Mouse (Mus musculus) lung, adult 2 months (tissue): Measurements from ENCODE around the gene Hsp90ab1. TPM values are rescaled to one million over a fixed set of nuclear protein-coding genes. Genes with fewer than 3 reads are reported as not detected.

Experiments
- DNase-seq: peaks from one replicate; pipeline ENCODE4 v3.0.0; 2022
- H3K4me1 ChIP-seq: fragments of 200-500 bp; 2 replicates; pipeline ENCODE4 v1.6.1; 2011; ENCODE audit warnings: low read length; ENCODE audit not compliant: control insufficient read depth, insufficient read depth
- H3K4me3 ChIP-seq: fragments of 200-500 bp; replicated peaks from 2 replicates; pipeline ENCODE3; 2011; ENCODE audit warnings: low read depth, mild to moderate bottlenecking, control low read depth, low read length; ENCODE audit errors: extremely low read depth
- CTCF ChIP-seq: fragments of 200-500 bp; IDR thresholded peaks from 2 replicates; pipeline ENCODE4 v1.5.1; 2011; ENCODE audit warnings: mild to moderate bottlenecking, low read length, control low read depth; ENCODE audit not compliant: insufficient read depth
- POLR2A ChIP-seq: fragments of 200-500 bp; IDR thresholded peaks from 2 replicates; pipeline ENCODE4 v1.6.1; 2011; ENCODE audit warnings: low read depth, mild to moderate bottlenecking, control low read depth, low read length, borderline replicate concordance; ENCODE audit errors: extremely low read depth
- WGBS: fragments of 180-500 bp; shearing (Covaris S2); methylation state at CpG from one replicate; pipeline ENCODE4 v1.1.7; 2018; 5-methylcytosine and 5-hydroxymethylcytosine counted together
- polyA plus RNA-seq: library from polyadenylated mRNA; depleted of rRNA; stranded (reverse); fragments of >200 nt; gene quantifications from 2 replicates; pipeline ENCODE4 v1.2.3, GENCODE M21; 2012

The Hsp90ab1 gene
- polyA plus RNA-seq, 1 experiment: 340 TPM

DNA sequence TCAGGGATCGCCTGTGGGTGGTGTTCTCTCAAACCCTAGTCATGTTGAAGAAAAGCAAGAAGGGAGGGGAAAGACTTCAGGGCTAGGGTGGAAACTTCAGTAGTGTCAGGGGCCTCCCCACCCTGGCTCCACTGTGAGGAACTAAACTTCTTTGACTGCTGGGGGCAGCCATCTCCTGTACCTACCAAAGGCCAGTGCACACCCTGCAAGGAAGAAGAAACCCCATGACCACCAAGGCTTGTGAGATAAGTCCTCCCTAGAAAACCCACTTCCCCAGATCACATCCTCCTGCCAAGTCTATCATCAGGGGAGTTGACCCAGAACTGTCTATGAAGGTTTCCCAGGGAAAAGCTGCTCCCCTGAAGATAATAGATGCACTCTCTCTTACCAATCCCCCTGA lies 18.7 kb downstream of the Hsp90ab1 start:
- no peak overlapping the region for H3K4me3 ChIP-seq
- TF ChIP-seq POLR2A (no peak), CTCF (no peak)
- H3K4me1 ChIP-seq: peaks cover 5% of the 10 kb centered on the region
- 71% methylated on average over 1 of the region's 1 CpGs for WGBS
- DNase-seq: no peak

DNA sequence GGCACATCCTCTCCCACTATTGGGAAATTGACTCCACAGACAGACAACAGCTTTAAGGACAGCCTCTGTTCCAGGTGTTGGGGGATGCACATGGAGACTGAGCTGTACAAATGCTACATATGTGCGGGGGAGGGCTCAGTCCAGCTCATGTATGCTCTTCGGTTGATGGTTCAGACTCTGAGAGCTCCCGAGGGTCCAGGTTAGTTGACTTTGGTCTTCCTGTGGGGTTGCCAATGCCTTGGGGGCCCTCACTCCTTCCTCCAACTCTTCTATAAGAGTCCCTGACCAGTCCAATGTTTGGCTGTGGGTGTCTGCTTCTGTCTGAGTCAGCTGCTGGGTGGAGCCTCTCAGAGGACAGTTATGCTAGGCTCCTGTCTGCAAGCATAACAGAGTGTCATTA lies 20.0 kb downstream of the Hsp90ab1 start:
- DNase-seq: no peak
- 81% methylated on average over 3 of the region's 3 CpGs for WGBS
- peaks cover 5% of the 10 kb centered on the region for H3K4me1 ChIP-seq
- no peak for TF ChIP-seq CTCF
- H3K4me3 ChIP-seq: no peak overlapping the region

DNA sequence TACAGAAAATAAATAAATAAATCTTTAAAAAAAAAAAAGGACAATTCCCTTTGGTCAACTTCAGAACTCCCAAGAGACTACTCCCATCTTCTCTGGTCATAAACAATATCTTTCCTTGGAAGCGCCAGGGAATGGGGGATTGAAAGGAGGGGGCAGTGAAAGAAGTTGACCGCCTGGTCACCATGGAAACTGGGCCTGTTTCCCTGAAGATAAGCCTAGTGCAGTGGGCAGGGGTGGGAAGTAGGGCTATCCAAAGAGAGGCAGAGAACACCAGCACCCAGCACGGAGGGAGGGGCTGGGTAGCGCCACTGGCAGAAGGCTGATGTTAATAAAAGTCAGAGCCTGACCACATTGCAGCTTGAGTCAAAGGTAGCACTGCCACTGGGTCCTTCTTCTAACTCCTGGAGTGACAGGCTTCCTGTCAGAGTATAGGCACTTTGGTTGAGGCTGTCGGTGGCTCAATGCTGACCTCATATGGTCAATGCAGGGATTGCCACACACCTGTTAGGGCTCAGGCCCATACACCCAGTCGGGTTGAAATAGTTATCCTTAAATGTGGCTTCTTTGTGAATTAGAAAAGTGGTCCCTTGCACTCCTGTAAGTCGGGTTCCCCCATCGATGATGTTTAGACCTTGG lies 21.1 kb downstream of the Hsp90ab1 start:
- Histone ChIP-seq H3K4me1 (peaks cover 5% of the 10 kb centered on the region), H3K4me3 (no peak overlapping the region)
- peak; percentile 76 for DNase-seq
- TF ChIP-seq CTCF: peak; percentile 92
- no peak for TF ChIP-seq POLR2A
- WGBS: 10% methylated on average over 8 of the region's 8 CpGs

DNA sequence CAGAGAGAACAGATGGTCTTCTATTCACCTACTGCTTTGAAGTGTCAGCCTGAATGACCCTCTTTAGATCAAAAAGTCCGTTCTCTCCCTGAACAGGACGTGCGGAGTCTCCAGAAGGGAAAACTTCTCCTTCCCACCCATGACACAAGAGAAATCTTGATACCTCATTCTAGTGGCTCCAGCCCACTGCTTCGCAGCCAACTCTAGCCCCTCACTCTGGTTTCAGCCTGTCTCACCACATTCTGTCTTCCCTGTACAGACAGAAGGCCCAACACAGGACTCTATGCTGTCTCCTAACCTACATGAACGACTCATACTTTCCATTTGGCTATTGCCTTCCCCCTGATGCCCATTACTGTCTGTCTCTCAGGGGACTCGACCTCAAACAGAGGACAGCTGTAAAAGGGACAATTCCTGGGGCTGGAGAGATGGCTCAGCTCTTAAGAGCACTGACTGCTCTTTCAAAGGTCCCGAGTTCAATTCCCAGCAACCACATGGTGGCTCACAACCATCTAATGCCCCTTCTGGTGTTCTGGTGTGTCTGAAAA lies 21.7 kb downstream of the Hsp90ab1 start:
- DNase-seq: no peak
- WGBS: 62% methylated on average over 7 of the region's 7 CpGs
- no peak overlapping the region for H3K4me3 ChIP-seq
- TF ChIP-seq CTCF (no peak), POLR2A (no peak)
- H3K4me1 ChIP-seq: peaks cover 5% of the 10 kb centered on the region

DNA sequence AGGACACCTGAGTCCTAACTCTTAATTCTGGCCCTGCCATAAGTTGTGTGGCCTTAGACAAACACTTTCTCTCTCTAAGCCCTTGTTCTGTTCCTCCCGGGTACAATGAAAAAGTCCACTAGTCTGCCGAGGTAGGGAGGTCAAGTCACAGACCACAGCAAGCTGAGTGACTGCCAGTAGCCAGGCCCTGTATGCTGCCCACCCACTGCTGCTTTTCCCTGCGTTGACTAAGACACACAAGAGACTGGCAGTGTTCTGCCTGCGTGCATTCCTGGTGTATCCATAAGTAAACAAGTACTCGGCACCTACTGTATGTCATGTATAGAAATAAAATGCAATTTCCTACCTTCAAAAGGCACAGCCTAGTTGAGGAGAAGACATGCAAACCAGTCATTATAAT lies 22.8 kb downstream of the Hsp90ab1 start:
- DNase-seq: no peak
- peaks cover 3% of the 10 kb centered on the region for H3K4me1 ChIP-seq
- TF ChIP-seq POLR2A: no peak
- TF ChIP-seq CTCF: no peak
- no peak overlapping the region for H3K4me3 ChIP-seq
- WGBS: 23% methylated on average over 5 of the region's 5 CpGs

DNA sequence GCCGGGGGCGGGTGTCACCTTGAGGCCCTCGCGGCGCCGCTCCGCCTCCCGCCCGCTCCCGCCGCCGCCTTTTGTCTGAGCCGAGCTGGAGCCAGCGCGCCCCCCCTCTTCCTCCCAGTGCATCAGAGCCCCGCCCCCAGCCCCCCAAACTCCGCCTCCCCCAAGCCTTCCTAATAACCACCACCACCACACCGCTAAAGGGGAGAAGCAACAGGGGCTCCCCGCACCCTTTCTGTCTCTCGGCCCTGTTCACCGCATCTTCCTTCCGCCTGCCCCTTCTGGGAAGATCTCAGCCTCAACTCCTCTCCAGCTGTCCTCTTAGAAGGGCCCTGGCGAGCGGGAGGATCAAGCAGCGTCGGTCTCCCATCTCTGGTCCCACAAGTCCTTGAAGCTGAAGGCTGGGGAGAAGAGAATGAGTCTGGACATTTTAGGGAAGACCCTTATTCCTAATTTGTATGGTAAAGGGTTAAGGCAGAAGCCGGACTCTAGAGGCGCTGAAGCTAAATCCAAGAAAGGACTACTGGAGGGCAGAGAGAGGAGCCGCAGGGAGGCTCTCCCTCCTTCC lies 23.4 kb downstream of the Hsp90ab1 start, which contains the start of gene Tmem151b:
Tmem151b (minus strand) TSS at position 61 of the 565 bp plus-strand sequence.
- WGBS: 3% methylated on average over 15 of the region's 29 CpGs
- Histone ChIP-seq H3K4me3 (no peak within 1 kb of the TSS), H3K4me1 (peaks cover 5% of the 10 kb centered on the region)
- DNase-seq: no peak
- TF ChIP-seq CTCF (no peak), POLR2A (no peak)

DNA sequence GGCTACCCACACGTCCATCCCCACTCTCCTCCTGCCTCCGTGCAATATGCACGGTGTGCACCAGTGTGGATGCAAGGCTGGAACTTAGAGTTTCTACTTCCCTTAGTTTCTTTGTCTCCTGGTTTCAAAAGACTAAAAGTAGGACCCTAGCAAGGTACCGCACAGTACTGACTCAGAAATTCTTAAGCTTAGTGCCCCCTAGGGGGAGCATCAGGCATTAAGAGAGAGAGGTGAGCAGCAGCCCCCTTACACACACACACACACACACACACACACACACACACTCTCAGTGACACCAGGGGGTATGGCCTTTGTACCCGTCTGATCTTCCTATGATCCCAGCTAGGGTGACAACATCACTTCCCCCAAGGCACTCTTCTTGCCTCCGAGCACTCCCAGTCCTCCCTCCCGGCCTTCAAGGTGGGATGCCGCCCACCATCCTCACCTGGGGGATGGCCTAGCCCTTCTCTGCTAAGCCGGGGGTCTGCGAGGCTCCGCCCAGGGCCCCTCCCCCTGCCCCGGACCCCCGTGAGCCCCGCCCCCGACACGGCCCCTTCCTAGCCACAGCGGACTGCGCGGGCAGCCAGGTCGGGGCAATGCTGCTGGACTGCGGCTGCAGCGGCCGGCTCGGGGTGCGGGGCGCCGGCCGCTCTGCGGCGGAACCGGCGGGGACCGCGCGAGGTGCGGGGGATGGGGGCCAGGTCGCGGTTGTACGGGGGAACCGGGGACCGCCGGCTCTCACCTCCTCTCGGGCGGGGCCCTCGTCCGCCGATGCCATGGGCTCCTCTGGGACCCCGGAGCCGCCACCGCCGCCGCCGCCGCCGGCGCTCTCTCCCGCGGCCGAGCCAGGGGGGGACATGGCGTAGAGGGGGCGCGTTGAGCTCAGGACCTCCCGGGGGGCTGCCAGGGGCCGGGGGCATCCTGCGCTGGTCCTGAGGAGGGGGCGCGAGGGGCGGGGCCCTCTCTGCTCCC lies 24.2 kb downstream of the Hsp90ab1 start:
- 4% methylated on average over 61 of the region's 68 CpGs for WGBS
- H3K4me1 ChIP-seq: peaks cover 5% of the 10 kb centered on the region
- DNase-seq: no peak
- no peak overlapping the region for H3K4me3 ChIP-seq
- TF ChIP-seq CTCF: no peak
- no peak for TF ChIP-seq POLR2A

DNA sequence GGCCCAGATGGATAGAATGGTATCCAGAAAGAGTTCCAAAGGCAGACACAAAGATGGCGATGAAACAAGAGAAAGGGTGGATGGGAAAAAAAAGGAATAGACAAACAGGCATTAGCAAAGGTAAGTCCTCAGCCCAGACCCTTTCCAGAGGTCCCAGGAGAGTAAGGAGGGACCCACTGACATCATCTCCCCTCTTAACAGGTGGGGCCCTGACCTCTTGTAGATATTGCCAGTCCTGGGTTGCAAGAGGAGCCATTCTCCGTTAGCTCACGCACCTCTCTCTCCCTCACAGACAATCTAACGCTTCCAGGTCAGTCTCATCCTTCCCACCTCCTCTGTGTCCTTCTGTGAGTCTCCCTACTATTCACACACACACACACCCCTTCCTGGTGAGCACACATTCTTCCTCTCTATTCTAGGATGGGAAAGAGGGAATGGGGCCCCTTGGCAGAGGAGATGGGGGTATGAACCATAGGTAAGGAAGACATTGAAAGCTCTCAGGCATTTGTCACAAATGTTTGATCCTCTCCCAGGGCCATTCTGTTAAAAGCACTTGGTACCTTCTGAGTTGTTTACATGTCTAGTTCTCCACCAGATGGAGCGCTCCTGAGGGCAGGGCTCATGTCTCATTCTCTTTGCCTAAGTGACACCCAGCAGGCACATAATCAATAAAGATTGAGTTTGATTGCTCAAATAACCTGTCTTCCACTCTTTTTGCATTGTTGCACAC lies 25.4 kb downstream of the Hsp90ab1 start:
- peaks cover 5% of the 10 kb centered on the region for H3K4me1 ChIP-seq
- no peak for DNase-seq
- TF ChIP-seq CTCF (no peak), POLR2A (no peak)
- WGBS: 68% methylated on average over 5 of the region's 5 CpGs
- H3K4me3 ChIP-seq: no peak overlapping the region

DNA sequence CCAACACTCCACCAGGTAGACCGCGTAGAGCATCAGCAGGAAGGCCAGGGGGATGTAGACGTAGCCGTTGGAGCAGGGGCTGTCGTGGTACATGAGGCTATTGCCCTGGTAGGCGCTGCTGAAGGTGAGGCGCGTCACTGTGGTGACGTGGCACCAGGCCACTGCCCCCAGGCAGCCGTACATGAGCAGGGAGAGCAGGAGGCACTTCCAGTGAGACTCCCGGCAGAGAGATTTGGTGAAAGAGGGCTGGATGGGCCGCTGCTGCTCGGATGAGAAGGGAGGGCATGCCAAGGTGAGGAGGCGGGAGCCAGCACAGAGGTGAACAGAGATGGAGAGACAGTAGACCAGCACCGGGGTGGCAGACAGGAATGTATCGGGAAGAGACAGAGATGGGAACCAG lies 26.1 kb downstream of the Hsp90ab1 start:
- peaks cover 5% of the 10 kb centered on the region for H3K4me1 ChIP-seq
- no peak for TF ChIP-seq CTCF
- TF ChIP-seq POLR2A: no peak
- H3K4me3 ChIP-seq: no peak overlapping the region
- no peak for DNase-seq
- WGBS: 74% methylated on average over 16 of the region's 16 CpGs
